Mouse (Mus musculus) right cerebral cortex, adult 2 months (tissue): Measurements from ENCODE around the gene Peak1.

Source experiments
- DNase-seq, 2 experiments: peaks; one replicate each; pipeline ENCODE4 v3.0.0; 2021 to 2022; ENCODE audit warnings: low spot score in 2 of 2

Gene Peak1

DNA sequence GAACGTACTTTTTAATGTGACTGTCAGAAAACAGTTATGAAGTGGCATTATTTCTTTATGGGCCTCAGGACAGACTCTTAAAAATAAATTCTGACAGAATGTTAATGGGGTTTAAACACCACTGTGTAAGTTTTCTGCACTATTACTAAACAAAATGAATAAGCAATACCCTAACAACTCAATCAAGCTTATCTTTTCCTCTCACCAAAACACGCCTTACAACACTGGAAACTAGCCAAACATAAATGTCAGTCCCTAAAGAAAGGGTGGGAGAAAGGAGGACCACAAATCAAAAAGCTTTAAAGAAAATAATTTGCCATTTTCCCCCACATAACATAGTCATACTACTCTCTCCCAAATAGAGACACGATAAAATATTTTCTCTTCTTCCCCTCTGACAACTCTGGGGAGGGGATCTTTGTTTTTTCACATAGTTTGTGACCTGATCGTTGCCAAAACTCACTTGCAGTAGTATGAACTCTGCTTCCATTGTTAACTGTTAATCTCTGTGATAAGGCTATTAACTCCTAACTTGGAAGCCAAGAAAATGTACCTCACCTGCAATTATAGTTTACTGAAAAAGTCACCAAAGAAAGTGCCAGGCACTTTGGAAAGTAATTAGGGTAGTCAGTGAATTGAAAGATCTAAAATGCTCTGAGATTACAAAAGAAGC lies 1.8 kb downstream of the Peak1 start:
- DNase-seq: no peak

DNA sequence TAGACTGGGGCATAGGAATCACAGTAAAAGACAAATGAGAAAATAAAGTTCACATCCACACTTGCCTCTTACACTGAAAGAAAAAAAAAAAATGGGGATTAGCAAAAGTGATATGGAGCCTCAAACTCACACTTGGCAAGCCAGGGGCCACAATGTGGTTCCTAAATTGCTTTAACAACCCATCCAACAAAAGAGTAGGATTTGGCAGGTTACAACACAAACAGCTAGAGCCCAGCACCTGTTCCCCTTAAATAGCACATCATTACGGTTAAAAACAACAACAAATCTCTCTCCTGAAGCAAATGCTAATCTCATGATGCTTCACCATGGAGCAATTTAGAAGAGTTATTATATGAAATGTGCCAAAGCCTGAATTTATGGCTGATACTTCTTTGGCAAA lies 2.5 kb downstream of the Peak1 start:
- no peak for DNase-seq

DNA sequence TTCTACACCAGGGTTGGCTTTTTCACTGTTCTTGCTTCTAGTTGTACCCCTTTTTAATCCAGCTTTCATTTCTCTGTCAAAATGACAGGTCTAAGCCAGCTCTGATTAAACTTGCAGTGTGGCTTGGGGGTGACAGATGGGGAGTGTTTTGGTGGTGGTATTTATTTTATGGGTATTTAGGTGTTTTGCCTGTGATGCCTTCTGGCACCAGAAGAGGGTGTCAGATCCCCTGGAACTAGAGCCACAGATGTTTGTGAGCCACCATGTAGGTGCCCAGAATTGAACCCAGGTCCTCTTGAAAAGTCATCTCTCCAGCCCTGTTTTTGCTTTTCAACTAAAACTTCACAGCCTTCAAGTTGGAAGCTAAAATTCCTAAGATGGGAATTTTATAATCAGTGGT lies 3.5 kb downstream of the Peak1 start:
- no peak for DNase-seq

DNA sequence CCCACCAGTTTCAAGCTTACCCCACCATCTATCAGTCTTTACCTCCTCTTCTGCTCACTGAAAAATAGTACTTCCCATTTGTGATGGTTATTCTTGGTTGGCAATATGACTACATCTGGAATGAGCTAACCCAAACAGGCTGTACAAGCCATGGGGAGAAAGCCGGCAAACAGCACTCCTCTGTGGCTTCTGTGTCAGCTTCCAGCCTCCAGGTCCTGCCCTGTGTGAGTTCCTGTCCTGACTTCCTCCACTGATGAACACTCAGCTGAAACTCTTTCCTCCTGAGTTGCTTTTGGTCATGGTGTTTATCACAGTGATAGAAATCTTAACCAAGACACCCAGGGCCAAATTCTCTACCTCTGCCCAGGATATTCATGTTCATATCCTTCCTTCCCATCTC lies 5.2 kb downstream of the Peak1 start:
- DNase-seq: no peak

DNA sequence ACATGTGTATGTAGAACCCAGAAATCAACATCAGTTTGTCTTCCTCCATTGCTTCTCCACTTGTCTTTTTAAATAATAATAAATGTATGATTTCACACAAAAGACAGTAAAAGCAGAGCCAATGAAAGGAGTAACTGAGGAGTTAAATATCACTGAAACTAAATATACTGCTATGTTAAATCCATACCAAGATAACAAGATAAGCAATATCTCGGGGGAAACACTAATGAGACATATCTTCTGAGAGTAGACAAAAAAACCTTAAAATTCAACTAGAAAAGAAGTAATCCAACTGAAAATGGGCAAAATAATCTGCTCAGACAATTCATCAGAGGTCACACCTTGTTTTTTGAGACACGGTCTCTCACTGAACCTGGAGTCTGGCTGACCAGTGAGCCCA lies 7.9 kb downstream of the Peak1 start:
- DNase-seq: no peak

DNA sequence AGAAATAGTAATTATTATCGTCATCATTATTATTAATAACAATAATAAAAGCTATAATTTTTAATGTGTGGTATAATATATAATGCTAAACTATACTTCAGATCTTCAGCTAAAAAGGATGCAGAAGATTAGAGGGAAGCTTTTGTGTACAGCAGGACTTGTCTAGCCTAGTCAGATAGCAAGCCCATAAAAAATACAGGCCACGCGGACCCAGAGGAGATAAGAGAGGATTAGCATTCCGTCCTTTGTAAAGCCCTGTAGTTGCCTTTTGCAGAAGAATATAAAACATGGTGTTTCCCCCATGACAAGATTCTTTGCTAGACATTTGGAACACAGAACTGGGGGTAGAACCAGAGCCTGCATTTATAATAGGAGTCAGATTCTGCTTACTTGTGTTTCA lies 13.2 kb downstream of the Peak1 start:
- no peak for DNase-seq

DNA sequence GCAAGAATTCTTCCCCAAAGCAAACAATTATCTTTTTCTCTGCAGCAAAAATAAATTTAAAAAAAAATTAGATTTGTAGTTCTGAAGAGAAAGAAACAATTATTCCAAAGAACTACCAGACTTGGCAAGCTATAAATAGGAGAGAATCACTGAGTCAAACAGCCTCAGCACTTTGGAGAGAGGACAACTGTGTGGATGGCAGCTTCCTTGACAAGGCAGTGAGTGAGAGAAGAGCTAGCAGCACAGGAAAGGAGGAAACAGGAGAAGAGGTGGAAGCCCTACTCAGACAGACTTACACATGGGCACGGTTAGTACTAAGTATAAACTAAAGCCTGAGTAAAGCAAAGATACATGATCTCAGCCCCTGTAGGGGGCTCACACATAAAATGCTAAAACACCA lies 21.6 kb downstream of the Peak1 start:
- no peak for DNase-seq

DNA sequence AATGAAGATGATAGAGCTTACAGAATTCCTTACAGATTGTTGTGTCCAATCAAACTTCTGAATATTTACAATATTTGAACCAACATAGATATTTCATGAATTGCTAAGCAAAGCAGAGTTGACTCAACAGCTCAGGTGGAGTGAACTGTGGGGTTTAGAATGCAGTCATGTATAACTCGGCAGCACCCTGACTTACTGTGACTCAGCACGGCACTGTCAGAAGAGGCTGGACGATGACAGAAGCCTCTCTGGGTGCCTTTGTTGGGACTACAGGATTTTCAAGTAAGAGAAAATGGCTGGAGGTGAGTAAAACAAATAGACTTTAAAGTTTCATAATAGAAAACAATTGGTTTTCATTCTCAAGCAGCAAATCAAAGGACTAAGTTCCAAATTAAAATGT lies 25.0 kb downstream of the Peak1 start:
- DNase-seq: no peak

DNA sequence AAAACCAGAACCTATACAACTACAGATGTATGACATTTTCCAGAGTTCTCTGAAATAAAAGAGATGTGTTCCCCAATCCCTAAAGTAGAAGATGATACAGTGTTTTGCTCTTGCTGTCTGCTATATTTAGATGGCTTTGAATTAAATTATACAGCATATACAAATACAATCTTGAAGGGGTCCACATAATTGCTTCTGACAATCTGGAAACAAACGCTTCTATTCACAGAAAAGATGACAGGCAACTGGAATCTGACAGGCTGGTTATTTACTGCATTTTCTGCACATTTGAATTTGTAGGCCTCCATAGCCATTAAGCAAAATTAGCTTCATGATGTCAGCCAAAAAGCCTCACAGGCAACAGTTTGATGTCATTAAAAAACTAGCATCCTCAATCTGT lies 35.1 kb downstream of the Peak1 start:
- no peak for DNase-seq

DNA sequence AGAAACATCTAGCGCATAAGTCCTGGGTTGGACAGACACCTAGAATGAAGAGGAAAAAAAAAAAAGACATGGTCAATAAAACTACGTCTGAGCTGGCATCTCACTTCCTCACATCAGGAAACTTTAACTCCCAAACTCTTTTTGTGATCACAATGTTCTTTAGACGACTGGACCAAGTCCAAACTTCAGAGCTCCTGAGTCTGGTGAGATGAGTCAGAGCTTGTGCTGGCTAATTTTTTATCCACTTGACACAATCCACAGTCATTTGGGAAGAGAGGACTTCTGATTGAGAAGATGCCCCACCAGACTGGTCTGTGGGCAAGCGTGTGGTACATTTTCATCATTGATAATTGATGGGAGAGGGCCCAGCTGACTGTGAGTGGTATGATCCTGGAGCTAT lies 43.5 kb downstream of the Peak1 start:
- peak; percentile 33 to 34 for DNase-seq

DNA sequence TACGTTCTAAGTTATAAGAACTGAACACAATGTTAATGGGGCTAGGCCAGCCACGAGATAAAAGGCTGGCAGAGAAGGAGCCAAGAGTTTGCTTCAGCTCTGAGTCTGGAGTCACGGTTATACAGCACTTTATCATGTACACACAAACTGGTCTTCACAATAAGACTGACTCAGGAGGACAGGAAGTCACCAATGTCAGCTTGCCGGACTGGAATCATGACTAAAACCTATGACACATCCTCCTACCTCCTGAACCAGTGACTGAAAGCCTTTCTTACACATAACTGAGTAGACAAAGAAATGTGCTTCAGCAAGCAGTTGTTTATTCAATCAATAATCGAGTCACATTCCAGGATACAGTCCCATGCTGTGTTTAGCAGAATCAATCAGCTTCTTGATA lies 47.2 kb downstream of the Peak1 start:
- DNase-seq: no peak

DNA sequence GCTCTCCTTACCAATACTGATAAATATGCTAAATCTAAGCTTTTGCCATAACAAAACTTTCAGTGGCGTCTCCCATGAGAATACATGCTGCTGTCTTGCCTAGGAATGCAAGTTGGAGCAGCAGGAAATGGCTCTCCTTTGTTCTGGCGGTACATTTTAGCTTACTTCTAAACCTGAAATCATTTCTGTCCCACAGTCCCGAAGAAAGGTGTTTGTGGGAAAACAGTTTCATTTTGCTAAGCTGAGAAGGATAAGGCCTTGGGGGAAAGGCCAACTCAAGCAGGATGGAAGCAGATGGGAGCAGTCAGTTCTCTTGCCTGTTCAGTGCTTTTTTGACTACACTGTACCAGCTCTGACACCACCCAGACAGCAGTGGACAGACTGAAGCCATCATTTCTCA lies 49.1 kb downstream of the Peak1 start:
- no peak for DNase-seq

DNA sequence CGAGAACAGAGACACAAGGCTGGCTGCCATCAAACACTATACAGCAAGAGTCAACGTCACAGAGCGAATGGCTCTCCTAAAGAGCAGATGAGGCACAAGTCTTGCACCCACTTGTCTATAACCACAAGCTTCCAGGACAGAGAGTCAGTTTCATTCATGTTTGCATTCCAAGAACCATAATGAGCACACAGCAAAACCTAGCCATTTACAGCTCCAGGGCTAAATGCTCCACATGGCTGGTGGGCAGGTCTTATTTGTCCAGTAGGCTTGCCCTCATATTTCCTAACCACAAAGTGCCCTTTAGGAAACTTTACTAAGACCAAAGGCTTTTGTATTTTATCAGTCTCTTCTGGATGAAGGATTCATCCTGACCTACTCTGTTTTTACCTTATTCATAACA lies 54.6 kb downstream of the Peak1 start:
- DNase-seq: no peak

DNA sequence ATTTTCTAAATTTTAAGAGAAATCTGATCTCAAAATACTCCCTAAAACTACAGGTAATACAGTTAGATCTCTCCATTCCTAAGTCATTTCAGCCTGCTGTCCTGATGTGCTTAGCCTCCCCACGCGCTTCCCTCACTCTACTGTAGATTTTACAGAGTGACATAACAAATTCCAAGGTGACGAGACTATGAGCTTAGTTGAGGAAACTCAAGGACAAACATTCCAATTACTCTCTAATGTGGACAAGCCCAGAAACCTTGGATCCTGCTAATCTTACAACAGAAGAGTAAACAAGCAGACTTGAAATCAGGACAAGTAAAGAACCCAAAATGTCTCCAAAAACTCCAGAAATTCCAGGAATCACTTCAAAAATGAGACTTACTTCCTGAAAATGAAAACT lies 58.6 kb downstream of the Peak1 start:
- DNase-seq: no peak

DNA sequence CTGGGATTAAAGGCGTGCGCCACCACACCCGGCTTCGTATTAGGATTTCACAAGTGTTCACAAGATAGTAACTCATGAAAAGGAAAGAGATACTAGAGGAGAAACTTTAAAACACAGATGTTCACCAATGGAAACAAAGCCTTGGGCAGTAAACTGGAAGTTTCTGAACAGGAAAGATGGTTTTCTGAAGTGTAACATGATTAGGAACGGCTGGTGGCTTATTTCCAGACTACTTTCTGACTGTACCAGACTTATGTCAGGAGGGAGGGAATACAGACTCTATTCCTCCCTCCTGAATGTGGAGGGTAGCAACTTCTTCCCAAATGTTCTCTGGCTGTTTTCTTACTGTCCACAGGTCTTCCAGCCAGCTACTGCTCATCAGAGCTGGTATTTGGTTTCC lies 62.7 kb downstream of the Peak1 start:
- no peak for DNase-seq

DNA sequence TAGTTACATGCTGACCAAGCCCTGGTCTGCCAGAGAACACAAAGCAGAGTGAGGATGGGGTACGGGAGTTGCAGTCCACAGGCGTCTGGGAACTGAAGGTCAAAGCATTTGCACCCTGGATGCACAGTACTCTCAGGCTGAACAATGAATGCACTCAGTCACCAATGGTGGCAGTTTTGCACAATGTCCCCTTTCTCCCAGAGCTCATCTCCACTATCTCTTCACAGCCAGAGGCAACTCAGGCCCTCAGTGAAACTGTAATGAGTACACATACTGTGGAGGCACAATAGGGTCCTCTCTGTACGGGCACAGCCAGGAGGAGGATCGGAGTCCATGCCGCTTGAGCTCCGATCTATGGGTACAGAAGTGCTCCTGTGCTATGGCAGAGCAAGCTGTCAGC lies 71.5 kb downstream of the Peak1 start:
- DNase-seq: no peak

DNA sequence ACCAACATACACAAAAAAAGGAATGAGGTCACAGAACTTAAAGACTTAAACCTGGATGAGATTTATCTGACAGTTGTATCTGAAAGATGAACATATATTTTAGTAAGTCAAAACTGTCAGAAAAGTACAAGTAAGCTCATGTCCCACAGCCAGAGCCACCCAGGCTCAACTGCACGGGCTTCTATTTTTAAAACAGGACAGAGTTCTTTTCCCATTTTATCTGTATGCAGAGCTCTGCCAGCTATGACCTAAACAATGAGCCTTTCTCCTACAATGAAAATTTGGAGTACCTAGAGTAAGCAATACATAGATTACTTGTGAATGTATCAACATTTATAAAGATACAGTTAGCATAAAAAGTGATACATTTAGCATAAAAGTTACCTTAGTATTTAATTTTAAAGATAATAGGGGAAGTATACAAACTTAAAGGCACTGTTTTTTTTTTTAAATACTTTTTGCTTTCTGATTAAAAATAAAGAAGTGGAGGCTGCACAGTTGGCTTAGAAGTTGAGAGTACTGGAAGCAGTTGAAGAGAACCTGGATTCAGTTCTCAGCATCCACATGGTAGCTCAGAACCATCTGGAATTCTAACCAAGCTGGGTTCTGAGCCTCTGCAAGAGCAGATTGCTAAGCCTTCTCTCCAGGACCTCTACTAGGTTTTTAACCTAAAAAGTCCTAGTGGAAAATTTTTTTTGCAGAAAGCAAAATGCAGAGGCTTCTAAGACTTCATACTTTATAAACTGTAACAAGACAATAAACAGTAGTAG lies 78.3 kb downstream of the Peak1 start:
- no peak for DNase-seq

DNA sequence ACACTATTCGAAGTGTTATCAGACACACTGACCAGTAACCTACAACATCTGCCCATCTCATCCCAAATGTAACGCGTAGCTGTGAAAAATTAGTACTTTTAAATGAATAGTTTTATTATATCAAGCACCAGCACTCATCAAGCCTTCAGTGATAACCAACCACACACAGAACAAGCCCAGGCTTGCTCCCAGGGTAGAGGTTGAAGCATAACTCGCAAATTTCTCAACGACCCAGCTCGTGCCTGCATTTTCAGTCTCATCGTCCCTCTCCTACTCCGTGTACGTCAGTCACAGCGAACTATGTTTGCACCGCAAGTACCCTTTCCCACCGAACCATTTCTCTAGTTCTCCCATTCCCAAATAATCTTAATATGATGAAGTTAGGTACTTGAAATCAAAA lies 83.5 kb downstream of the Peak1 start:
- no peak for DNase-seq

DNA sequence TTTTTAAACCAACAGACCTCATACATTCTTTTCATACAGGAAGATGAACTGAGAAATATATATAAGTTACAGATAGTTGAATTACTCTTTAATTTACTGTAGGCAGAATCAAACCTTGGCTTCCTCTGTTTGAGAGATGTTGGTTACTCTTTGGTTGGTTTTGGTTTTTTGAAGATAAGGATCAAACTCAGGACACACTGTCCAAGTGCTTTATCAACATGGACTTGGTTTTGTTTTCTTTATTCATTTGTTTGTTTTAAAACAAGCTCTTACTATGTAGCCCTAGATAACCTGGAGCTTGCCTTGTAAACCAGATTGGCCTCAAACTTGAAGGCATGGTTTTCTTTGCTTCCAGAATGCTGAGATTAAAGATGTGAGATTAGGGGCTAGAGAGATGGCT lies 85.1 kb downstream of the Peak1 start:
- no peak for DNase-seq

DNA sequence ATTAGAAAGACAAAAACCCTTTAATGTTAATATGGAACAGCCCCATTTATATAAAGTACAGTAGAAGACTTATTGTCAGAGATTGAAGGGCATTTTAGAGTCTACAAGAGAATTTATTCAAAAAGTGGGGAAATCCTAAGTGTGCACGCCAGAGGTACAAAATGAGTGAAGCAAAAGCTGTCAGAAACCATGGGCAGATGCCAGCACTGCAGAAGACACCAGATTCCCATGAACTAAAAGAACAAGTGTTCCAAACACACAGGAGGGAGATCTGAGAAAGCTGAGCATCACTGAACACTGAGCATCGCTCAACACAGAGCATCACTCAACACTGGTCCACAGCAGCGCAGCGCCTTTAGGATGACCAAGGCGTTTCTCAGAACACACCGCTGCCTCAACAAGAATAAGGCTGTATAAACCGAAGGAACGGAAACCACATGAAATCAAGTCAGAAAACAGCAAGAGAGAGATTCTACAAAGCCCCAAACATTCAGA lies 91.3 kb downstream of the Peak1 start:
- no peak for DNase-seq

DNA sequence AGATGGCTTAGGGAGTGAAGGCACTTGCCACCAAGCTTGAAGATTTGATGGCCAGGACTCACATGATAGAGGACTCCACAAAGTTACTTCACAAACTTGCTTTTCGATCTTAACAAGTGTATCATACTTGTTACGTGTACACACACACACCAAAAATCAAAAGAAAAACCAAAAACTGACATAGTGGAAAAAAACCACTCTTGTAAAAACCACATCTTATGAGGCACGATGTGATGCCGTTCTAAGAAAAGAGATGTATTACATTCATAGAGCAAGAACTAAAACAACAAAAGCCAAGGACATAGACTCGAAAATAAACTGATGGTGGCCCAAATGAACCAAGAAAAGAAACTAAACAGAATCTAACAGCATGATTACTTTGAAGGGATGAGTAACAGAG lies 92.1 kb downstream of the Peak1 start:
- no peak for DNase-seq

DNA sequence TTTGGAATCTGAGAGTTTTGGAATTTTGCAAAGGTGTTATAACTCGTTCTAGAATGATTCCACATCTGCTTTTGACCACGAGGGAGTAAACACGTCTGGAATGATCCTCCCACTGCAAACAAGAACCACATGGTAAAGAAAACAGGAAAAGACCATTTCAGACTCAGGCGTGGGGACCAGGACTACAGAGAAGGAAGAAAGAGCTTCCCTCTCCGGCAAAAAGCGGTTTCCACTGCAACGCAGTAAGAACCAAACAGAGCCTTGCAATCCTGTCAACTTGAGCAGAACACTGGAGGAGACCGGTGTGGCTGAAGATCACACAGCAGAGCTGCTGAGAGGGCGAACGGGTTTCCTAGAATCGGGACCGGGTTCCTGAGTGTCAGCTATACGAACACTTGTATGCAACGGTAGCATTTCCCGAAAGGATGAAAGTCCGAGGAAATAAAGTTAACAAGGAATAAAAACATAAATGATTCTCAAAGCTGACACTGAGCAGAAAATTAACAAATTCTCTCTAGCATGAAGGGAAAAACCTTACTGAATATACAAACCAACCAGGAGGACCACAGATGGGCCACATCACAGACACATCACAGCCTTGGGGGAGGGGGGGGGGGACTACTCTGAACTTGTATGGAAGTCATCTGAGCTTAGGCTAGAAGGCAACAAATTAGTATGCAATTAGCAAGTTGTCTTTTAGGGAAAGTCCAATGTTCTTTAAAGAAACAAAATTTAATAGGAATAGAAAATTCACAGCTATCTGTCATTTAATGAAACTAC lies 93.1 kb downstream of the Peak1 start:
- DNase-seq: peak; percentile 16 to 17

DNA sequence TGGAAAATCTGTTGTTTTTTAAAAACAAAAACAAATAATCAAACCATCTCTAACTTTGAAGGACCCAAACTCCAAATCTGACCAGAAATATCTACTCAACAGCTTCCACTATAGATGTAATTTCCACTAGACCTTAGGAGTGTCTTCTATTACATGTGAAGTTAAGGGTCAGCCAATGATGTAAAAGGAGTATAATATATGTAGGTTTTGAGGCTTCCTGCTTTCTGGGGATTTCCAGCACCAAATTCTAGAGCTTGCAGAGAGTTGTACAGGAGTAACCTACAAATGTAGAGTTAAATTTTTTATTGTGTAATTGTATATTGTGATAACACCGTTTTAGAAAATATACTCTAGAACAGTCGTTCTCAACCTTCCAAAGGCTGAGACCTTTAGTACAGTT lies 96.6 kb downstream of the Peak1 start:
- DNase-seq: no peak
